Mouse (Mus musculus): Measurements from ENCODE around the gene Znrd1.

Znrd1 gene

GRCm38 (mm10) chr17:36970316-36970890, 12.0 kb upstream of the Znrd1 start:
- no peak for DNase-seq (ENCODE audit: low spot score)

GRCm38 (mm10) chr17:36966875-36967274, 8.5 kb upstream of the Znrd1 start:
- no peak for DNase-seq (ENCODE audit: low spot score)

DNA sequence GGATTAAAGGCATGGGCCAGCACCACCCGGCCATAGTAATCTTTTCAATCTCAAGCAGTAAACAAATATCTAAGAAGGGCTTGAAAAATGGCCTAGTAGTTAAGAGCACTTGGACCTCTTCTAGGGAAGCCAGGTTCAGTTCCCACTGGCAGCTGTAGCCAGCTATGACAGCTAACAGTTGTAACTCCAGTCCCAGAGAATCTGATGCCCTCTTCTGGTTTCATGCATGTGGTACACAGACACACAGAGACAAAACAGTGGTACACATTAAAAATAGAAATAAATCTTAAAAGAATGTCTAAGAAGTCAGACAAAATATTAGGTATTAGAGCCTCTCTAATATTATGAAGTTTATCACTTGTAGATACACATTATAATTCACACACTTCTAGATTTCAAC, 2.8 kb upstream of the Znrd1 start:
- DNase-seq (ENCODE audit: low spot score) = no peak

DNA sequence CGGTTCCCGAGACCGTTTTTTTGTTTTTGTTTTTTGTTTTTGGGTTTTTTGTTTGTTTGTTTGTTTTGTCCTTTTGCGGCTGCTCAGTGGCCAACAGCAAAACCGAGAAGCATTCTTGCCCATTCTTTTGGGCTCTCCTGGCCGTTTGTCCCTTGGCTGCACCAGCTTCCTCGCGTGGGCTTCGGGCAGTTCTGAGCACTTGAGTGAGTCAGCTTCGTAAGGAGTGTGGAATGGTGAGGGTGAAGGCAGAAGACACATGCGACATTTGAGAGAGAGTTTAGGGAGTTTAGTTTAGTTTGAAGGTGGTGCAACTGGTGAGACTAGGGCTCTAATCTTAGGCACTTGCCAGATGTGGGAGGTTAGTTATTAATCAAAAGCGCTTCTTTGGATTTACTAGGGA, 525 bp upstream of the Znrd1 start:
- no peak for DNase-seq (ENCODE audit: low spot score)

GRCm38 (mm10) chr17:36953062-36953461, 5.3 kb downstream of the Znrd1 start:
- DNase-seq (ENCODE audit: low spot score) = no peak

- no peak for DNase-seq (ENCODE audit: low spot score)
Observed at GRCm38 (mm10) chr17:36952631-36953030, 5.7 kb downstream of the Znrd1 start.

DNA sequence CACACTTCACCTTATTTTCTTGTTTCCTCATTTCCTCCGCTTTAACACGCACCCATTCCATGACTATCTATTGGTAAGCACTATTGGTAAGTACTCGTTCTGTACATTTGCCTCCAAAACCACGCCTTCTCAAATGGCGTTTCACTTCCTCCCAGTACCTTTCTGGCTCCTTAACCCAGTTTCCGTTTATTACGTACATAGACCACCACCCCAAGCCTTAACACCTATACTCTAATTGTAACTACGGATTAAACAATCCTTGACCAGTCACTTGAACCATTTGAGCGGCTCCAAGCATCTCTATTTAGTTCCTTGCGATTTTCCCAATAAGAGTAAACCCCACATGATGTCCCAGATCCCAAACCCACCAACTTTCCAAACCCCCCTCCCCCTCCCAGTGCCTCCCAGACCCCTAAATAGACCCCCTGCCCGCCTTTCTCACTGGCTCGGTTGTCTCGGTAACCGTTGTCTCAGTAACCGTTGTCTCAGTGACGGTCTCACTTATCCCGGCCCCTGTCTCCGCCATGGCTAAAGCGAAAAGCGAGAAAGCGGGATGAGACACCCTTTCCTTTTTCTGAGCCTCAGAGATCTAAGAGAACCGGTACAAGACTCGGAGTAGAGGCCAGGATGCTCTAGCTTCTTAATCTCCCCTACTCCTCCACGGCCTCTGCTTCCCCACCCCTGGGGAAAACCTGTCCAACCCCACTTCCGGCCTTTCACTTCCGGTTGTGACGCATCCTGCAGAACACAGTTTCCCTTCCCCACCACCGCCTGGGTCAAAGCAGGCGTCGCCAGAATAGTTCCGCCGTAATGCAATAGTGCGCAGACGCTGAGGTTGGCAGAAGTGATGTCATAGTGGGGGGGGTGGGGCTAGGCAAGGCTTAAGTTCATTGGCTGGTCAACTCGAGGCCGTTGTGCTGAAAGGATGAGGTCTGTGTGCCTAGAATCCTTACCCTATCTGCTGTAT, 7.1 kb downstream of the Znrd1 start, which contains the start of gene Ppp1r11:
Gene Ppp1r11, minus strand, starts transcription at position 761 of the 967 bp plus-strand sequence.
- peak; percentile 81 for DNase-seq (ENCODE audit: low spot score)

- DNase-seq (ENCODE audit: low spot score) = no peak
Observed at GRCm38 (mm10) chr17:36949265-36949664, 9.1 kb downstream of the Znrd1 start.

GRCm38 (mm10) chr17:36948286-36948685, 10.1 kb downstream of the Znrd1 start:
- DNase-seq (ENCODE audit: low spot score) = no peak

DNA sequence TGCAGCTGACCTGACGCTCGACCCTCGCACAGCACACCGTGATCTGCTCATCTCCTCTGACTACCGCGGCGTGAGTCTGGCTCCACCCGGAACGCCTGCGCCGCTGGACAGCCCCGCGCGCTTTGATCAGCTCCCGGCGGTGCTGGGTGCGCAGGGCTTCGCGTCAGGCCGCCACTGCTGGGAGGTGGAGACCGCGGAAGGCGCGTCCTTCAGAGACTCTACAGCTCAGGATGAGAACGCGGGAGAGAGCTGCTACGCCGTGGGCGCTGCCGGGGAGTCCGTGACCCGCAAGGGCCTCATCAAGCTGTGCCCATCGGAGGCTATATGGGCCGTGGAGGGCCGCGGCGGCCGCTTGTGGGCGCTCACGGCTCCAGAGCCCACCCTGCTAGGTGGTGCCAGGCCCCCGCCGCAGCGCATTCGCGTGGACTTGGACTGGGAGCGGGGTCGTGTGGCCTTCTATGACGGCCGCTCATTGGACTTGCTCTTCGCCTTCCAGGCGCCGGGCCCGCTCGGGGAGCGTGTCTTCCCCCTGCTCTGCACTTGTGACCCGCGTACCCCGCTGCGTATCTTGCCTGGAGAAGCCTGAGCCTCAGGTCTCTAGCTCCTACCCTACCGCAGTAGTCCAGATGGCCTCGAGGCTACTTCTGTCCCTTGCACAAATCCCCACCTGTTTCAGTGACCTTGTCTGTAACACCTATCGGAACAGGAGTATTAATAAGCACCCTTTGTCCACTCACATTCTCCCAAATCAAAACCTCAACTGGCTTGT, 11.1 kb downstream of the Znrd1 start:
- no peak for DNase-seq (ENCODE audit: low spot score)

DNA sequence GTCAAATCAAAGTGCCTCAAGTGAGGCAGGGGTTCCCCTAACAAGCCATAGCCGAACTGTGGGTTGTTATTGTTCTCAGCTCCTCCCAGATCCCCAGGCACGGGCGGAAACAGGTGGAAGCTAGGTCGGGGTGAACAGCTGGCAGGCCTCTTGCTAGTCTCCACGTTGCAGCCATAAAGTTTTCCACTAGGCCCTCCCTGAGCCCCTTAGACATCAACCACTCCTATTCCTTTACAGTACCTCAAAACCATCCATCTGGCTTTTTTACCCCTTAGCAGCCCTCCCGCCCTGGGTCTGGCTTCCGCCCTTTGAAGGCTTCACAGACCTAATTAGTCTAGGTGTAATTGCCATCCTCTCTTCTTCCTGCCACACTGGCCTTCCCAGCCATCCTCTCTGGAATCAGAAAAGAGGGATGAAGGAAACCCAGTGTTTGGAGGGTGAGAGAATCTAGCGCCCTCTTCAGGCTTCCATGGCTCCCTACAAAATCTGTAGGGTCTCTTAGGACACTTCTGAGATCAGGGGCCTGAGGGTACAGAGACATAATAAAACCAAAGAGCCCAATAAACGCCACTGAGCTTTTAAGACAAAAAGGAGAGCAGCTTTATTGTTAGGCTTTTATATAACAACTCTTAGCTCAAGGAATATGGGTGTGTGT, 14.1 kb downstream of the Znrd1 start:
- DNase-seq (ENCODE audit: low spot score) = no peak

DNA sequence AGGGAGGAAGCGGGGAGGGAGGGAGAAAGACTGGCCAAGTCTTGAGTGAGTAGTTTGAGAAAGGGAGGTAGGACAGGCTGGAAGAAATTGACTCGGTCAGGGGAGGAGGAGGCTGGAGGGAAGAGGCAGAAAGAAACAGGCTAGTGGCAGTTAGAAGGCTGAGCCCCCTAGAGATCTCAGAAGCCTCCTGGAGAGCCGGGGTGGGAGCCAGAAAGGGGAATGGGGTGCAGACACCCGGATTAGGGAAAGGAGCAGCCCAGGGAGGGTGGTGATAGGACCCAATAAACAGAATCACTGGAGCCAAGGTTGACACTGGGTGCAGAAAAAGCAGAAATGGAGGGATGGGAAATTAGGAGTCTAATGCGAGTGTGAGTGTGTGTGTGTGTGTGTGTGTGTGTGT, 14.7 kb downstream of the Znrd1 start:
- DNase-seq (ENCODE audit: low spot score) = no peak

- DNase-seq (ENCODE audit: low spot score) = peak; percentile 16
Observed at GRCm38 (mm10) chr17:36942791-36943471, 15.4 kb downstream of the Znrd1 start, which contains the start of gene Rnf39. TSS of gene Rnf39 (plus strand) at chr17:36942918.

DNA sequence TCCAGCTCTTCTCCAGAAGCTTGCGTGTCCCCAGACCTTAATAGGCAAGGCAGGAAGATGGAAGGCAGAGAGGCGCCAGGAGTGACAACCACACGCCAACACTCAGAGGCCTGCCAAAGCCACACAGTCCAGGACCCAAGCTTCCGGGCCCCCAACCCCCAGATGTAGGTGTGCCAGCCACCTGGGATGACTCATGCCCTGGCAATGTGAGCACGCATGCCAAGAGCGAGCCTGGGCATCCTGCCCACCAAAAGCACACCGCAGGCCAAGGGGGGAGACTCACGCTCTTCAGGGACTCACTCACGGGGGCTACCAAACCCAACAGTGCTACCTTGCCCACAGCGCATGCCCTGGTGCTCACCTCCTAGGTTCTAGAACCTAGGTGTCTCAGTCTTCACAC, 16.0 kb downstream of the Znrd1 start:
- DNase-seq (ENCODE audit: low spot score) = peak; percentile 17

DNA sequence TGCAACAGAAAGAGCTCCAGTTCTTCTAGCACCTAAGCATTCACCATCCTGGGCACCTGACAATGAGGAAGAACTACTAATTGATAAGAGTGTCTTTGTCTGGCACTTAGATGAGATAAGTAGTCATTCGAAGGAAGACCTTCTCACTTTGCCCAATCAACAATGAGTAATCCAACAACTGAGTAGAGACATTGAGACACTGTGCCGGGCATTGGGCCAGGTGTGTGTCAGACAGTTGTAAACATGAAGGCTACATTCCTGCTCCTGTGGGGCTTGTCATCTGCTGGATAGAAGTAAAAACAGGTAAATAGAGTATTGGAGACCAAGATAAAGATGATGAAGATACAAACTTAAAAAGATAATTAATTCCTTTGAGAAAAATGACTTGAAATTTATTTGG, 20.3 kb downstream of the Znrd1 start:
- DNase-seq (ENCODE audit: low spot score) = no peak

GRCm38 (mm10) chr17:36931806-36932205, 26.6 kb downstream of the Znrd1 start:
- DNase-seq (ENCODE audit: low spot score) = no peak

- DNase-seq (ENCODE audit: low spot score) = no peak
Observed at GRCm38 (mm10) chr17:36931130-36931529, 27.2 kb downstream of the Znrd1 start.

GRCm38 (mm10) chr17:36930233-36930632, 28.1 kb downstream of the Znrd1 start:
- no peak for DNase-seq (ENCODE audit: low spot score)

- DNase-seq (ENCODE audit: low spot score) = no peak
Observed at GRCm38 (mm10) chr17:36929236-36929932, 29.0 kb downstream of the Znrd1 start.

DNA sequence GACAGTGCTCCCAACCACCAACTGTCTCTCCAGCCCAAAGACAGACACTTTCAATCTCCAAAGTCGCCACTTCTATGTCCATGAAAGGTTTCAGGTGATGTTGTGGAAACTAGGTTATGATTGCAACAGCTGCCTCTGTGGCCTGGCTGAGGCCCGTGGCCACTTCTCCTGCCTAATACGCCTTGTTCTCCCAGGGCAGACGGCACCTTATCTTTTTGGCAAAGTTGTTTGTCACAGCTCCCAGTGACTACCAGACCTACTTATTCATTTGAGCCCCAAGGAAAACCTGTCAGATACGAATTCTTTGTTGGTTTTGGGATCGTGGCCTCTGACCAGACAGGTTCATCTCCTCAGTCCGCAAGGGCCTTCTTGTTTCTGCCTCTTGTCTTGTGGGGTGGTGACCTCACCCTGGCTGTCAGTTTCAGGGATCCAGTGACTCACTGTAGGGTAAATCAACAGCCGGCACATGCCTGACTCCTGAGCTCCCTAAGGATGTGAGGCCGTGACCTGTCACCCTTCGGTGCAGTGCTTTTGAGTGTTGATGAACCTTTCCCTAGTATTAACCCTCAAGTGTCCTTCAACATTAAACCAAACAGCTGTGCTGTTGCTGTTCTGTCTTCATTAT, 30.8 kb downstream of the Znrd1 start:
- DNase-seq (ENCODE audit: low spot score) = no peak
